Mouse (Mus musculus): ENCODE data around the gene 9430097D07Rik. TPM values are rescaled to one million over a fixed set of nuclear protein-coding genes. Genes with fewer than 3 reads are reported as not detected.

9430097D07Rik gene
- total and polyA plus RNA-seq, 3 experiments, result not detected

- Histone ChIP-seq H3K9ac (ENCODE audit: insufficient read depth, low read depth) (no peak overlapping the region), H3K36me3 (replicated peaks in 1 of 2; ENCODE audit: control insufficient read depth in 1 of 2, insufficient read depth in 1 of 2, low read length in 1 of 2) (peaks cover 50 to 80% of the 10 kb centered on the region in 2 experiments), H3K27ac (ENCODE audit: insufficient read depth, low read depth) (no peak overlapping the region), H3K9me3 (replicated peaks; ENCODE audit: low read length) (no peaks in the 10 kb centered on the region), H3K4me1 (ENCODE audit: control insufficient read depth in 1 of 2, insufficient read depth in 2 of 2) (peaks cover 0 to 18% of the 10 kb centered on the region in 2 experiments; a peak in 2 of 4 replicates), H3K79me2 (replicated peaks; ENCODE audit: control insufficient read depth, extremely low read depth, insufficient read depth, poor library complexity, severe bottlenecking) (no peaks in the 10 kb centered on the region), H3K4me3 (replicated peaks in 1 of 3; ENCODE audit: low read depth in 2 of 3, low read length in 2 of 3, poor library complexity in 1 of 3) (no peak overlapping the region), H3K4me2 (ENCODE audit: insufficient read depth, low read depth, poor library complexity, severe bottlenecking) (no peak overlapping the region), H3K27me3 (replicated peaks) (no peaks in the 10 kb centered on the region)
- TF ChIP-seq E2F4 (IDR thresholded peaks at IDR 0.05; ENCODE audit: insufficient replicate concordance, low read depth, low read length) (no peak), NELFE (IDR thresholded peaks at IDR 0.05; ENCODE audit: low read depth, low read length) (no peak), MEF2A (IDR thresholded peaks at IDR 0.05; ENCODE audit: borderline replicate concordance, low read depth, low read length) (no peak), BHLHE40 (IDR thresholded peaks at IDR 0.05; ENCODE audit: low read depth, low read length) (no peak), USF2 (conservative IDR thresholded peaks at IDR 0.05; ENCODE audit: low read depth, low read length) (no peak), SMC3 (IDR thresholded peaks at IDR 0.05; ENCODE audit: low read depth, low read length) (no peak), ELF1 (IDR thresholded peaks at IDR 0.05; ENCODE audit: low read depth, low read length) (no peak), USF1 (IDR thresholded peaks at IDR 0.05; ENCODE audit: low read depth, low read length) (no peak), CHD1 (IDR thresholded peaks at IDR 0.05; ENCODE audit: low read depth, low read length) (no peak), ETS1 (conservative IDR thresholded peaks at IDR 0.05; ENCODE audit: low read depth, low read length) (no peak), ZNF384 (IDR thresholded peaks at IDR 0.05; ENCODE audit: low read depth, low read length) (no peak), ZMIZ1 (IDR thresholded peaks at IDR 0.05; ENCODE audit: low read depth, low read length) (no peak), UBTF (IDR thresholded peaks at IDR 0.05; ENCODE audit: low read depth, low read length) (no peak)
- DNase-seq (ENCODE audit: extremely low read depth), result no peak
- in situ Hi-C loops (cut with MboI; ENCODE audit: low pct_ligation_motif_present, low pct_unique_long_range_greater_than_20kb, low sequenced_read_pairs), result no loop called here
- dilution Hi-C loops (cut with MboI; ENCODE audit: extremely low pct_ligation_motif_present, extremely low pct_unique_long_range_greater_than_20kb, low sequenced_read_pairs), result no loop called here
Measured at GRCm38 (mm10) chr2:32597699-32598098, 22.2 kb upstream of the 9430097D07Rik start.

GRCm38 (mm10) chr2:32597248-32597647 is 21.8 kb upstream of the 9430097D07Rik start:
- dilution Hi-C loops (cut with MboI; ENCODE audit: extremely low pct_ligation_motif_present, extremely low pct_unique_long_range_greater_than_20kb, low sequenced_read_pairs), result no loop called here
- H3K27ac ChIP-seq (ENCODE audit: insufficient read depth, low read depth), result no peak overlapping the region
- no peaks in the 10 kb centered on the region for H3K79me2 ChIP-seq (replicated peaks; ENCODE audit: control insufficient read depth, extremely low read depth, insufficient read depth, poor library complexity, severe bottlenecking)
- H3K4me1 ChIP-seq (ENCODE audit: control insufficient read depth in 1 of 2, insufficient read depth in 2 of 2), result peaks cover 0 to 14% of the 10 kb centered on the region in 2 experiments; a peak in 2 of 4 replicates
- no peaks in the 10 kb centered on the region for H3K27me3 ChIP-seq (replicated peaks)
- peaks cover 51 to 84% of the 10 kb centered on the region in 2 experiments for H3K36me3 ChIP-seq (replicated peaks in 1 of 2; ENCODE audit: control insufficient read depth in 1 of 2, insufficient read depth in 1 of 2, low read length in 1 of 2)
- no peak overlapping the region for H3K9ac ChIP-seq (ENCODE audit: insufficient read depth, low read depth)
- H3K4me3 ChIP-seq (replicated peaks in 1 of 3; ENCODE audit: low read depth in 2 of 3, low read length in 2 of 3, poor library complexity in 1 of 3), result no peak overlapping the region
- no peak for TF ChIP-seq ZKSCAN1 (IDR thresholded peaks at IDR 0.05; ENCODE audit: borderline replicate concordance, low read depth, low read length)
- no peak for TF ChIP-seq ELF1 (IDR thresholded peaks at IDR 0.05; ENCODE audit: low read depth, low read length)
- TF ChIP-seq KAT2A (IDR thresholded peaks at IDR 0.05; ENCODE audit: insufficient replicate concordance, low read length), result no peak
- no peak for TF ChIP-seq MEF2A (IDR thresholded peaks at IDR 0.05; ENCODE audit: borderline replicate concordance, low read depth, low read length)
- TF ChIP-seq ZMIZ1 (IDR thresholded peaks at IDR 0.05; ENCODE audit: low read depth, low read length), result no peak
- no peak overlapping the region for H3K4me2 ChIP-seq (ENCODE audit: insufficient read depth, low read depth, poor library complexity, severe bottlenecking)
- DNase-seq (ENCODE audit: extremely low read depth), result no peak
- H3K9me3 ChIP-seq (replicated peaks; ENCODE audit: low read length), result no peaks in the 10 kb centered on the region
- in situ Hi-C loops (cut with MboI; ENCODE audit: low pct_ligation_motif_present, low pct_unique_long_range_greater_than_20kb, low sequenced_read_pairs), result no loop called here
